Mouse (Mus musculus): ENCODE measurements around the gene Amn1. TPM values are rescaled to one million over a fixed set of nuclear protein-coding genes. Genes with fewer than 3 reads are reported as not detected.
"Not testable (repeated sequence)": the region's sequence is repeated elsewhere in the genome, so short reads cannot be mapped to it uniquely, and the experiment has no call there.

Amn1 gene
- 104 and 105 TPM in 2 replicates for polyA plus RNA-seq (2015; fragmentation: Nextera tagmentation; extraction: Ambion mirVana)

- Histone ChIP-seq H3K9ac (peak within 1 kb of the TSS; percentile 98), H3K9me3 (no peaks in the 10 kb centered on the region), H3K4me3 (peak within 1 kb of the TSS; percentile 91), H3K4me2 (peak within 1 kb of the TSS; percentile 58), H3K36me3 (replicated peaks) (no peaks in the 10 kb centered on the region), H3K27me3 (replicated peaks) (no peaks in the 10 kb centered on the region), H3K27ac (peak within 1 kb of the TSS; percentile 98), H3K4me1 (peaks cover 24% of the 10 kb centered on the region)
- peak; percentile 99 for ATAC-seq (replicated peaks)
- WGBS = under 1% methylated on average over 34 of the region's 34 CpGs
These were observed at the start of gene Amn1 for GRCm38 (mm10) chr6:149188041-149188924. TSS of gene Amn1 (minus strand) at chr6:149188712.

- WGBS = 88% methylated on average over 2 of the region's 2 CpGs
- ATAC-seq (replicated peaks) = no peak
- no peak overlapping the region for H3K4me3 ChIP-seq
- H3K9me3 ChIP-seq = no peaks in the 10 kb centered on the region
- no peak overlapping the region for H3K9ac ChIP-seq
- H3K36me3 ChIP-seq (replicated peaks) = no peaks in the 10 kb centered on the region
- H3K4me2 ChIP-seq = no peak overlapping the region
- no peak overlapping the region for H3K27ac ChIP-seq
- H3K4me1 ChIP-seq = no peaks in the 10 kb centered on the region
- H3K27me3 ChIP-seq (replicated peaks) = no peaks in the 10 kb centered on the region
These were observed 48.3 kb upstream of the Amn1 start for GRCm38 (mm10) chr6:149236807-149237206.

GRCm38 (mm10) chr6:149233918-149234317, 45.4 kb upstream of the Amn1 start:
- no peaks in the 10 kb centered on the region for H3K9me3 ChIP-seq
- H3K4me2 ChIP-seq = no peak overlapping the region
- ATAC-seq (replicated peaks) = no peak
- no peak overlapping the region for H3K27ac ChIP-seq
- H3K4me1 ChIP-seq = no peaks in the 10 kb centered on the region
- no peak overlapping the region for H3K4me3 ChIP-seq
- no peaks in the 10 kb centered on the region for H3K36me3 ChIP-seq (replicated peaks)
- H3K27me3 ChIP-seq (replicated peaks) = no peaks in the 10 kb centered on the region
- no peak overlapping the region for H3K9ac ChIP-seq
- WGBS = 91% methylated on average over 3 of the region's 3 CpGs

GRCm38 (mm10) chr6:149224751-149225150, 36.2 kb upstream of the Amn1 start:
- no peak for ATAC-seq (replicated peaks)
- Histone ChIP-seq H3K4me1 (no peaks in the 10 kb centered on the region), H3K36me3 (replicated peaks) (no peaks in the 10 kb centered on the region), H3K4me3 (no peak overlapping the region), H3K27ac (no peak overlapping the region), H3K9me3 (no peaks in the 10 kb centered on the region), H3K4me2 (no peak overlapping the region), H3K27me3 (replicated peaks) (no peaks in the 10 kb centered on the region), H3K9ac (no peak overlapping the region)
- 94% methylated on average over 4 of the region's 4 CpGs for WGBS

GRCm38 (mm10) chr6:149221296-149221695, 32.8 kb upstream of the Amn1 start:
- Histone ChIP-seq H3K4me3 (no peak overlapping the region), H3K27ac (no peak overlapping the region), H3K27me3 (replicated peaks) (no peaks in the 10 kb centered on the region), H3K9me3 (no peaks in the 10 kb centered on the region), H3K36me3 (replicated peaks) (no peaks in the 10 kb centered on the region), H3K4me1 (no peaks in the 10 kb centered on the region), H3K4me2 (no peak overlapping the region), H3K9ac (no peak overlapping the region)
- ATAC-seq (replicated peaks) = no peak

- no peak for ATAC-seq (replicated peaks)
- Histone ChIP-seq H3K4me3 (no peak overlapping the region), H3K27ac (no peak overlapping the region), H3K27me3 (replicated peaks) (no peaks in the 10 kb centered on the region), H3K9me3 (no peaks in the 10 kb centered on the region), H3K4me1 (no peaks in the 10 kb centered on the region), H3K4me2 (no peak overlapping the region), H3K36me3 (replicated peaks) (no peaks in the 10 kb centered on the region), H3K9ac (no peak overlapping the region)
These were observed 10.1 kb upstream of the Amn1 start for GRCm38 (mm10) chr6:149198572-149198971.

- Histone ChIP-seq H3K27ac (no peak overlapping the region), H3K4me3 (no peak overlapping the region), H3K4me2 (no peak overlapping the region), H3K4me1 (no peaks in the 10 kb centered on the region), H3K36me3 (replicated peaks) (no peaks in the 10 kb centered on the region), H3K27me3 (replicated peaks) (no peaks in the 10 kb centered on the region), H3K9ac (no peak overlapping the region), H3K9me3 (no peaks in the 10 kb centered on the region)
- ATAC-seq (replicated peaks) = no peak
- 84% methylated on average over 3 of the region's 3 CpGs for WGBS
These were observed 8.6 kb upstream of the Amn1 start for GRCm38 (mm10) chr6:149197116-149197515.

GRCm38 (mm10) chr6:149193276-149193905, 4.9 kb upstream of the Amn1 start:
- no peaks in the 10 kb centered on the region for H3K27me3 ChIP-seq (replicated peaks)
- ATAC-seq (replicated peaks) = no peak
- H3K36me3 ChIP-seq (replicated peaks) = no peaks in the 10 kb centered on the region
- WGBS = 76% methylated on average over 5 of the region's 5 CpGs
- no peak overlapping the region for H3K9ac ChIP-seq
- H3K4me1 ChIP-seq = no peaks in the 10 kb centered on the region
- no peak overlapping the region for H3K4me3 ChIP-seq
- no peaks in the 10 kb centered on the region for H3K9me3 ChIP-seq
- no peak overlapping the region for H3K27ac ChIP-seq
- no peak overlapping the region for H3K4me2 ChIP-seq

- not testable (repeated sequence) for H3K36me3 ChIP-seq (replicated peaks); H3K9ac ChIP-seq; H3K9me3 ChIP-seq; H3K27me3 ChIP-seq (replicated peaks); H3K4me2 ChIP-seq; H3K4me1 ChIP-seq; H3K4me3 ChIP-seq; H3K27ac ChIP-seq; ATAC-seq (replicated peaks)
- 84% methylated on average over 5 of the region's 5 CpGs for WGBS
These were observed 3.4 kb upstream of the Amn1 start for GRCm38 (mm10) chr6:149191951-149192350.

- H3K9me3 ChIP-seq = no peaks in the 10 kb centered on the region
- peak overlapping the region; percentile 58 for H3K4me2 ChIP-seq
- WGBS = 96% methylated on average over 16 of the region's 16 CpGs
- H3K27ac ChIP-seq = 0 out of 2 replicates have a peak overlapping the region, but pooled peaks have one; percentile 98
- ATAC-seq (replicated peaks) = no peak
- H3K4me3 ChIP-seq = no peak overlapping the region
- H3K27me3 ChIP-seq (replicated peaks) = no peaks in the 10 kb centered on the region
- H3K36me3 ChIP-seq (replicated peaks) = no peaks in the 10 kb centered on the region
- no peak overlapping the region for H3K9ac ChIP-seq
- peaks cover 24% of the 10 kb centered on the region for H3K4me1 ChIP-seq
These were observed 919 bp upstream of the Amn1 start for GRCm38 (mm10) chr6:149189340-149189922.

GRCm38 (mm10) chr6:149188925-149189257, 379 bp upstream of the Amn1 start:
- peak; percentile 85 for ATAC-seq (replicated peaks)
- no peaks in the 10 kb centered on the region for H3K27me3 ChIP-seq (replicated peaks)
- H3K4me1 ChIP-seq = peaks cover 24% of the 10 kb centered on the region
- WGBS = 38% methylated on average over 8 of the region's 8 CpGs
- peak overlapping the region; percentile 98 for H3K9ac ChIP-seq
- peak overlapping the region; percentile 91 for H3K4me3 ChIP-seq
- no peaks in the 10 kb centered on the region for H3K36me3 ChIP-seq (replicated peaks)
- H3K27ac ChIP-seq = peak overlapping the region; percentile 98
- peak overlapping the region; percentile 58 for H3K4me2 ChIP-seq
- H3K9me3 ChIP-seq = no peaks in the 10 kb centered on the region

GRCm38 (mm10) chr6:149187371-149187770, 1.1 kb downstream of the Amn1 start:
- peaks cover 4% of the 10 kb centered on the region; the same call in 1 of the 2 replicates for H3K36me3 ChIP-seq (replicated peaks)
- H3K4me3 ChIP-seq = peak overlapping the region; percentile 91
- no peak overlapping the region; the same call in 1 of the 2 replicates for H3K9ac ChIP-seq
- 0 out of 2 replicates have a peak overlapping the region, but pooled peaks have one; percentile 8 for H3K27ac ChIP-seq
- no peaks in the 10 kb centered on the region for H3K27me3 ChIP-seq (replicated peaks)
- no peak for ATAC-seq (replicated peaks)
- 75% methylated on average over 1 of the region's 1 CpGs for WGBS
- peak overlapping the region; percentile 58 for H3K4me2 ChIP-seq
- no peaks in the 10 kb centered on the region for H3K9me3 ChIP-seq
- peaks cover 24% of the 10 kb centered on the region for H3K4me1 ChIP-seq
